Mouse (Mus musculus): Measurements from ENCODE around the gene Sox8. TPM values are rescaled to one million over a fixed set of nuclear protein-coding genes. Genes with fewer than 3 reads are reported as not detected.

Sox8 gene
- 0.50 and 0.52 TPM in 2 replicates for polyA plus RNA-seq (2015; fragmentation: Nextera tagmentation; extraction: Ambion mirVana)

- H3K36me3 ChIP-seq (ENCODE audit: control insufficient read depth, insufficient read depth, low read length): no peaks in the 10 kb centered on the region
- peak within 1 kb of the TSS; percentile 57 for H3K4me3 ChIP-seq (ENCODE audit: low read length)
- H3K4me2 ChIP-seq (ENCODE audit: low read depth, low read length): peak within 1 kb of the TSS; percentile 97
- peaks cover 26% of the 10 kb centered on the region for H3K27me3 ChIP-seq (ENCODE audit: control insufficient read depth, insufficient read depth, low read depth, low read length)
- H3K9ac ChIP-seq (ENCODE audit: low read length): peak within 1 kb of the TSS; percentile 57
- no peak within 1 kb of the TSS for H3K27ac ChIP-seq (ENCODE audit: low read length)
- peaks cover 17% of the 10 kb centered on the region for H3K4me1 ChIP-seq (replicated peaks; ENCODE audit: control insufficient read depth, insufficient read depth, low read length)
- no peaks in the 10 kb centered on the region for H3K9me3 ChIP-seq (ENCODE audit: control insufficient read depth, low read length)
- peak; percentile 88 for ATAC-seq (ENCODE audit: low read depth)
- under 1% methylated on average over 56 of the region's 61 CpGs for WGBS
These were observed at the start of gene Sox8 for GRCm38 (mm10) chr17:25570648-25571452. TSS of gene Sox8 (minus strand) at chr17:25570686.

DNA sequence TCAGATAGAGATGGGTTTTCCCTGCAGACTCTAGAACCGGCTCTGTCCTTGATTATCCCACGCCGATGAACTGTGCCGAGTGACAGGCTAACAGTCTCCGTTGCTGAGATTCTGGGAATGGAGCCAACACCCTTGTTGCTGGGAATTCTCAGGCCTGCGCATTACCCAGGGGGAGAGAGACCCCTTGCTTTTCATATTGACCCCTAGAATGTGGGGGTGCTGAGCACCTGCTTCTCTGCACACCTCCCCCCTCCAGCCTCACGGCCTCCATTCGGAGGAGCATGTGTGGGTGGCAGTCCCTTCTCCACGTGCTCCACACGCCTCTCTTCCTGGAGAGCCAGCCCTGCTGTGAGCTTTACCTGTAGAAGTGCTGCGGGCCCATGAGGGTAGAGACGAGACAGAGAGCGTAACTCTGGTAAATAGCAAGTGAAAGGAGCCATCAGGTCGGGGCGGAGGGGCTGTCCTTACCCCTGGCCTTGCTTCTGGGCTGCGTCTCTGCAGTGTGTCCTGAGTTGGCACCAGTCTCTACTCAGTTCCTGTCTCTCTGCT lies 48.1 kb upstream of the Sox8 start:
- no peak overlapping the region for H3K9ac ChIP-seq (ENCODE audit: low read length)
- 65% methylated on average over 16 of the region's 16 CpGs for WGBS
- H3K27me3 ChIP-seq (ENCODE audit: control insufficient read depth, insufficient read depth, low read depth, low read length): no peaks in the 10 kb centered on the region
- no peak overlapping the region for H3K4me2 ChIP-seq (ENCODE audit: low read depth, low read length)
- H3K27ac ChIP-seq (ENCODE audit: low read length): no peak overlapping the region
- peaks cover 3% of the 10 kb centered on the region; the same call in 1 of the 2 replicates for H3K4me1 ChIP-seq (replicated peaks; ENCODE audit: control insufficient read depth, insufficient read depth, low read length)
- peak; percentile 41; the same call in 1 of the 2 replicates for ATAC-seq (ENCODE audit: low read depth)
- H3K36me3 ChIP-seq (ENCODE audit: control insufficient read depth, insufficient read depth, low read length): peaks cover under 1% of the 10 kb centered on the region; the same call in 1 of the 2 replicates
- no peak overlapping the region for H3K4me3 ChIP-seq (ENCODE audit: low read length)
- H3K9me3 ChIP-seq (ENCODE audit: control insufficient read depth, low read length): no peaks in the 10 kb centered on the region; the same call in 1 of the 2 replicates

DNA sequence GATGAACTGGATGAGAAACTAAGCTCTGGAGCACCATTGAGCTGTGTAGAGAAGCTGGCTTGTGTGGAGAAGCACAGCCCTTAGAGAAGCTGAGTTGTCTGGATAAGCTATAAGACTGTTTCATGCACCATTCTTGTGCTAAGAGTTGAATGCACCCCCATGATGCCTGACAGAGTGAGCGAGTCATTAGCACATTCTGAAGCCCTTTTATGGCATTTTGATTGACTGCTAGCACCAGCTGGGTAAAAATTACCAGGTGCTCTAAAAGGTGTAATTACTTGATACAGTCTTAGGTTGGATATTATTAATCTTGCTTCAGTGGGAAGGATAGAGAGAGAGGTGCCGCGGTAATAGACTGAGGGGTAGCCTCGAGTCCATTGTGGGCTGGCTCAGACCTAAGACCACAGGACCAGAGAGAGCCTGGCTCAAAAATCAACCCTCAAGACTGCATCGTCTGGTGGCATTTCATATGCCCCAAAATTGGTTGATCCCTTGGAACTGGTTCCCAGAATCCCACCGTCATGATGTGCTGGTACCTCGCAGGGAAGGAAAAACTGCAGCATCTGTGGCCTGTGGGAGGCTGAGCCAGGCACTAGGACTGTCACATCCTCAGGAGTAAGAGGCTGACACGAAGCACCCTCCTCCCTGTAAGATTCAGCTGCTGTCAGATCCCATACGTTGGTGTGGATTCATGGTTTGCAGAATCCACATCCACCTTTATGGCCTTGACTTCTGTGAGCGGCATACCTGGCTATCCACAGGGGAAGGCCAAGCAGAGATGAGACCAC lies 44.4 kb upstream of the Sox8 start:
- no peaks in the 10 kb centered on the region for H3K36me3 ChIP-seq (ENCODE audit: control insufficient read depth, insufficient read depth, low read length)
- no peak overlapping the region for H3K27ac ChIP-seq (ENCODE audit: low read length)
- no peak overlapping the region for H3K4me2 ChIP-seq (ENCODE audit: low read depth, low read length)
- no peak overlapping the region for H3K4me3 ChIP-seq (ENCODE audit: low read length)
- H3K4me1 ChIP-seq (replicated peaks; ENCODE audit: control insufficient read depth, insufficient read depth, low read length): peaks cover 3% of the 10 kb centered on the region; the same call in 1 of the 2 replicates
- 88% methylated on average over 10 of the region's 10 CpGs for WGBS
- no peak for ATAC-seq (ENCODE audit: low read depth)
- H3K9ac ChIP-seq (ENCODE audit: low read length): no peak overlapping the region
- no peaks in the 10 kb centered on the region for H3K9me3 ChIP-seq (ENCODE audit: control insufficient read depth, low read length)
- no peaks in the 10 kb centered on the region for H3K27me3 ChIP-seq (ENCODE audit: control insufficient read depth, insufficient read depth, low read depth, low read length)

DNA sequence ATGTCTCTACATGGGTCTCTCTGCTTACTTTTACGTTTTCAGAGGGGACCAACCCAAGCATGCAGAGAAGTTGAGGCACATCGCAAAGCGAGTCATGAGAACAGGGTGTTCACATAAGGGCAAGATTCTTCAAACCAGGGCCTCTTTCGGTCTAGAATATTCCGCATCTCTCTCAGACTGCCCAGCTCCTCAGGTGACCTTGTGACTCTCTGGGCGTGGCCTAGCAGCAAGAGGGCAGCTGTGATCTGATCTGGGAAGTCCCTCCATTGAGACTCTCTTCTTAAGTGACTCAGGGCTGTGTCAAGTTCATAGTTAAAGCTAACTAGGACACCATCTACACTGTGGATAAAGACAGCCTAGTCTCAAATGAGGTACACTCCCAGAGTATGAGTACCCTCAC lies 42.8 kb upstream of the Sox8 start:
- H3K36me3 ChIP-seq (ENCODE audit: control insufficient read depth, insufficient read depth, low read length): no peaks in the 10 kb centered on the region
- H3K4me3 ChIP-seq (ENCODE audit: low read length): no peak overlapping the region
- no peak overlapping the region for H3K4me2 ChIP-seq (ENCODE audit: low read depth, low read length)
- H3K4me1 ChIP-seq (replicated peaks; ENCODE audit: control insufficient read depth, insufficient read depth, low read length): no peaks in the 10 kb centered on the region; the same call in 1 of the 2 replicates
- H3K27ac ChIP-seq (ENCODE audit: low read length): no peak overlapping the region
- H3K9ac ChIP-seq (ENCODE audit: low read length): no peak overlapping the region
- no peak for ATAC-seq (ENCODE audit: low read depth)
- WGBS: 89% methylated on average over 6 of the region's 6 CpGs
- H3K27me3 ChIP-seq (ENCODE audit: control insufficient read depth, insufficient read depth, low read depth, low read length): no peaks in the 10 kb centered on the region
- H3K9me3 ChIP-seq (ENCODE audit: control insufficient read depth, low read length): no peaks in the 10 kb centered on the region

DNA sequence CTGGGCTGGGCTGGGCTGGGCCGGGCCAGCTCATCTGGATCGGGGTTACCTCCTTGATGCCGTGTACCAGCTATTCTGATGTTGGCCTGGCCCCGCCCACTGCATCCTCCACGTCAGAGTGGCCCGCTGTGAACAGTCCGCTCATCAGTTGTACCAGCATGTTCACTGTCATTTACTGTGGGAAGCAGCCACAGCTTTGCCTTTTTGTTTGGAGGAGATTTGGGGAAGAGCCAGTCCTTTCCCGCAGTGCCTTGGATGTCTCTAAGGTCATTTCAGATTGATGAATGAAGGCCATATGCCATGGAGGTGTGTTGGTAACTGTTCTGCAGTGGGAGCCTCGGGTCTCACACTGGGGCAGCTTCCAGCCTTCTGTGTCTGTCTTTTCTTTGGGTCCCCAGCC lies 42.1 kb upstream of the Sox8 start:
- H3K4me3 ChIP-seq (ENCODE audit: low read length): no peak overlapping the region
- 86% methylated on average over 9 of the region's 9 CpGs for WGBS
- no peaks in the 10 kb centered on the region for H3K27me3 ChIP-seq (ENCODE audit: control insufficient read depth, insufficient read depth, low read depth, low read length)
- no peak for ATAC-seq (ENCODE audit: low read depth)
- H3K9me3 ChIP-seq (ENCODE audit: control insufficient read depth, low read length): no peaks in the 10 kb centered on the region
- H3K27ac ChIP-seq (ENCODE audit: low read length): no peak overlapping the region
- no peak overlapping the region for H3K9ac ChIP-seq (ENCODE audit: low read length)
- H3K36me3 ChIP-seq (ENCODE audit: control insufficient read depth, insufficient read depth, low read length): no peaks in the 10 kb centered on the region
- H3K4me1 ChIP-seq (replicated peaks; ENCODE audit: control insufficient read depth, insufficient read depth, low read length): no peaks in the 10 kb centered on the region; the same call in 1 of the 2 replicates
- H3K4me2 ChIP-seq (ENCODE audit: low read depth, low read length): no peak overlapping the region

GRCm38 (mm10) chr17:25610151-25610550 lies 39.7 kb upstream of the Sox8 start:
- 23% methylated on average over 9 of the region's 9 CpGs for WGBS
- no peak overlapping the region for H3K4me3 ChIP-seq (ENCODE audit: low read length)
- no peaks in the 10 kb centered on the region for H3K36me3 ChIP-seq (ENCODE audit: control insufficient read depth, insufficient read depth, low read length)
- H3K4me1 ChIP-seq (replicated peaks; ENCODE audit: control insufficient read depth, insufficient read depth, low read length): no peaks in the 10 kb centered on the region; the same call in 1 of the 2 replicates
- no peaks in the 10 kb centered on the region for H3K9me3 ChIP-seq (ENCODE audit: control insufficient read depth, low read length)
- H3K9ac ChIP-seq (ENCODE audit: low read length): no peak overlapping the region
- ATAC-seq (ENCODE audit: low read depth): peak; percentile 23; the same call in 1 of the 2 replicates
- no peak overlapping the region for H3K27ac ChIP-seq (ENCODE audit: low read length)
- no peak overlapping the region for H3K4me2 ChIP-seq (ENCODE audit: low read depth, low read length)
- no peaks in the 10 kb centered on the region for H3K27me3 ChIP-seq (ENCODE audit: control insufficient read depth, insufficient read depth, low read depth, low read length)

GRCm38 (mm10) chr17:25609506-25609828 lies 39.0 kb upstream of the Sox8 start:
- H3K4me3 ChIP-seq (ENCODE audit: low read length): no peak overlapping the region
- H3K4me2 ChIP-seq (ENCODE audit: low read depth, low read length): no peak overlapping the region
- no peaks in the 10 kb centered on the region for H3K9me3 ChIP-seq (ENCODE audit: control insufficient read depth, low read length)
- no peak overlapping the region for H3K27ac ChIP-seq (ENCODE audit: low read length)
- H3K36me3 ChIP-seq (ENCODE audit: control insufficient read depth, insufficient read depth, low read length): no peaks in the 10 kb centered on the region
- H3K27me3 ChIP-seq (ENCODE audit: control insufficient read depth, insufficient read depth, low read depth, low read length): no peaks in the 10 kb centered on the region
- ATAC-seq (ENCODE audit: low read depth): no peak
- 69% methylated on average over 3 of the region's 3 CpGs for WGBS
- H3K9ac ChIP-seq (ENCODE audit: low read length): no peak overlapping the region
- no peaks in the 10 kb centered on the region; the same call in 1 of the 2 replicates for H3K4me1 ChIP-seq (replicated peaks; ENCODE audit: control insufficient read depth, insufficient read depth, low read length)

DNA sequence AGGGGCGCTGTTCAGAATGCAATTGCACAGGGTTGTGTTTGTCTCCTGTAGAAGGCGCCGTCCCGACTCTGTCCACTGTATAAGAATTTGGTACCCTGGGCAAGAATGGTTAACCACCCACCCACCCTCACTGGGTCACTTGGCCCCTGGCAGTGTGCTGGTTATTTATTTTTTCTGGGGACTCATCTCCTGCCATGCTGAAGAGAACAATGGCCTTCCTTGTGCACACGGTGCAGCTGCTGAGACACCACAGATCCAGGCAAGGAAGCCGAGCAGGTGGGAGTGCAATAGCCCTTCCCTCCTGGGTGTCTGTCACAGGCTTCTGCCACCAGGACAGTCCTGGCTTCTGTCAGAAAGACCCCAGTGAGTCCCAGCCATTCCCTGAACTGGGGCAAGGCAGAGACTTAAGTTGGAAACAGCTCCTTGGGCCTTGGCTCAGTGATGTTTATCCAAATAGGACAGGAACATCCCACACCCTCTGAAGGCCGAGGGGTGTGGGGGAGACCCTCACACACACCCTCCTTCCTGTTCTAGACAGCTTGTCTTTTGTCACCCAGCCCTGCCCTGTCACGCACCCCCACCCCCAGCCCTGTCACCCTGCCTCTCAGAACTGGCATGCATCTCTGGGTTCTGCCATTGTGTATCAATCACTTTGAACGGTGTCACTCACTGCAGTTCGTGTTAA lies 38.5 kb upstream of the Sox8 start:
- H3K9ac ChIP-seq (ENCODE audit: low read length): no peak overlapping the region
- H3K4me1 ChIP-seq (replicated peaks; ENCODE audit: control insufficient read depth, insufficient read depth, low read length): no peaks in the 10 kb centered on the region; the same call in 1 of the 2 replicates
- no peak overlapping the region for H3K4me3 ChIP-seq (ENCODE audit: low read length)
- no peak overlapping the region for H3K4me2 ChIP-seq (ENCODE audit: low read depth, low read length)
- H3K9me3 ChIP-seq (ENCODE audit: control insufficient read depth, low read length): no peaks in the 10 kb centered on the region
- WGBS: 56% methylated on average over 10 of the region's 10 CpGs
- no peak overlapping the region for H3K27ac ChIP-seq (ENCODE audit: low read length)
- no peak for ATAC-seq (ENCODE audit: low read depth)
- no peaks in the 10 kb centered on the region for H3K36me3 ChIP-seq (ENCODE audit: control insufficient read depth, insufficient read depth, low read length)
- no peaks in the 10 kb centered on the region for H3K27me3 ChIP-seq (ENCODE audit: control insufficient read depth, insufficient read depth, low read depth, low read length)
